Mouse (Mus musculus) erythroblast, embryonic 14.5 days (primary cell): ENCODE results near the gene Zfp263. TPM values are rescaled to one million over a fixed set of nuclear protein-coding genes. Genes with fewer than 3 reads are reported as not detected.

ENCODE experiments used
- H3K27me3 ChIP-seq: 2 replicates; pipeline ENCODE4 v1.6.1; 2012; ENCODE audit warnings: inconsistent platforms; ENCODE audit not compliant: control insufficient read depth
- H3K36me3 ChIP-seq: 2 replicates; pipeline ENCODE4 v1.6.1; 2012; ENCODE audit warnings: mild to moderate bottlenecking, inconsistent platforms; ENCODE audit not compliant: control insufficient read depth
- H3K4me1 ChIP-seq: 2 replicates; pipeline ENCODE4 v1.6.1; 2012; ENCODE audit warnings: inconsistent platforms; ENCODE audit not compliant: control insufficient read depth
- H3K4me3 ChIP-seq: replicated peaks from 2 replicates; pipeline ENCODE3; 2012; ENCODE audit warnings: moderate library complexity, mild to moderate bottlenecking, inconsistent platforms
- H3K9me3 ChIP-seq: 2 replicates; pipeline ENCODE4 v1.6.1; 2012; ENCODE audit warnings: low read length, inconsistent platforms, mixed read lengths; ENCODE audit not compliant: control insufficient read depth
- GATA1 ChIP-seq: IDR thresholded peaks from 2 replicates; pipeline ENCODE4 v1.6.1; 2012; ENCODE audit warnings: low read length, inconsistent platforms, mixed read lengths
- TAL1 ChIP-seq: IDR thresholded peaks from 3 replicates; pipeline ENCODE4 v1.6.1; 2012; ENCODE audit warnings: low read length, inconsistent platforms, mixed read lengths
- polyA plus RNA-seq: library from polyadenylated mRNA; stranded (reverse); fragments of >175 nt; gene quantifications from 2 replicates; pipeline ENCODE4 v1.2.3, GENCODE M21; 2012

The Zfp263 gene
- polyA plus RNA-seq = 0.17 and 0.25 TPM in 2 replicates

GRCm38 (mm10) chr16:3743503-3744185, at the start of gene Zfp263:
Zfp263 (plus strand) TSS chr16:3744093.
- no peak for TF ChIP-seq TAL1
- TF ChIP-seq GATA1 = no peak
- Histone ChIP-seq H3K36me3 (peaks cover 26% of the 10 kb centered on the region), H3K27me3 (peaks cover 3% of the 10 kb centered on the region), H3K4me1 (peaks cover 30% of the 10 kb centered on the region), H3K9me3 (peaks cover 5% of the 10 kb centered on the region), H3K4me3 (peak within 1 kb of the TSS; percentile 75)

GRCm38 (mm10) chr16:3699281-3699680, 44.6 kb upstream of the Zfp263 start:
- Histone ChIP-seq H3K4me1 (no peaks in the 10 kb centered on the region), H3K9me3 (no peaks in the 10 kb centered on the region), H3K27me3 (no peaks in the 10 kb centered on the region), H3K4me3 (no peak overlapping the region), H3K36me3 (no peaks in the 10 kb centered on the region)
- TF ChIP-seq GATA1 (no peak), TAL1 (no peak)

- H3K27me3 ChIP-seq = no peaks in the 10 kb centered on the region
- H3K4me3 ChIP-seq = no peak overlapping the region
- no peak for TF ChIP-seq TAL1
- TF ChIP-seq GATA1 = no peak
- H3K36me3 ChIP-seq = no peaks in the 10 kb centered on the region
- H3K4me1 ChIP-seq = no peaks in the 10 kb centered on the region
- no peaks in the 10 kb centered on the region for H3K9me3 ChIP-seq
Observed at GRCm38 (mm10) chr16:3700893-3701292, 43.0 kb upstream of the Zfp263 start.

- H3K36me3 ChIP-seq = no peaks in the 10 kb centered on the region
- TF ChIP-seq TAL1 = no peak
- no peak for TF ChIP-seq GATA1
- no peaks in the 10 kb centered on the region for H3K4me1 ChIP-seq
- no peaks in the 10 kb centered on the region for H3K9me3 ChIP-seq
- no peak overlapping the region for H3K4me3 ChIP-seq
- no peaks in the 10 kb centered on the region for H3K27me3 ChIP-seq
Observed at GRCm38 (mm10) chr16:3706680-3707079, 37.2 kb upstream of the Zfp263 start.

- Histone ChIP-seq H3K4me1 (no peaks in the 10 kb centered on the region), H3K36me3 (no peaks in the 10 kb centered on the region), H3K27me3 (no peaks in the 10 kb centered on the region), H3K9me3 (no peaks in the 10 kb centered on the region), H3K4me3 (no peak overlapping the region)
- TF ChIP-seq GATA1 = no peak
- TF ChIP-seq TAL1 = no peak
Observed at GRCm38 (mm10) chr16:3714731-3715130, 29.2 kb upstream of the Zfp263 start.

- Histone ChIP-seq H3K4me1 (no peaks in the 10 kb centered on the region), H3K36me3 (no peaks in the 10 kb centered on the region), H3K9me3 (no peaks in the 10 kb centered on the region), H3K27me3 (no peaks in the 10 kb centered on the region), H3K4me3 (no peak within 1 kb of the TSS)
- TF ChIP-seq GATA1 (no peak), TAL1 (no peak)
Observed at GRCm38 (mm10) chr16:3717980-3718379, 25.9 kb upstream of the Zfp263 start, which contains the start of gene Mefv. Mefv (minus strand) TSS chr16:3718097.

- H3K36me3 ChIP-seq = no peaks in the 10 kb centered on the region
- H3K9me3 ChIP-seq = no peaks in the 10 kb centered on the region
- TF ChIP-seq TAL1 (no peak), GATA1 (no peak)
- H3K4me1 ChIP-seq = no peaks in the 10 kb centered on the region
- no peak overlapping the region for H3K4me3 ChIP-seq
- H3K27me3 ChIP-seq = no peaks in the 10 kb centered on the region
Observed at GRCm38 (mm10) chr16:3723231-3723630, 20.7 kb upstream of the Zfp263 start.

- TF ChIP-seq GATA1 (no peak), TAL1 (no peak)
Observed at GRCm38 (mm10) chr16:3727980-3728720, 15.7 kb upstream of the Zfp263 start.

GRCm38 (mm10) chr16:3732612-3733011, 11.3 kb upstream of the Zfp263 start:
- Histone ChIP-seq H3K36me3 (no peaks in the 10 kb centered on the region), H3K27me3 (no peaks in the 10 kb centered on the region)
- no peak for TF ChIP-seq TAL1
- no peak for TF ChIP-seq GATA1

More at GRCm38 (mm10) chr16:3727980-3728720, 15.7 kb upstream of the Zfp263 start:
- Histone ChIP-seq H3K36me3 (no peaks in the 10 kb centered on the region), H3K4me1 (no peaks in the 10 kb centered on the region), H3K4me3 (no peak overlapping the region), H3K9me3 (no peaks in the 10 kb centered on the region), H3K27me3 (no peaks in the 10 kb centered on the region)

More at GRCm38 (mm10) chr16:3732612-3733011, 11.3 kb upstream of the Zfp263 start:
- Histone ChIP-seq H3K4me1 (no peaks in the 10 kb centered on the region), H3K4me3 (no peak overlapping the region), H3K9me3 (no peaks in the 10 kb centered on the region)
